Mouse (Mus musculus) testis, adult 2 months (tissue): Measurements from ENCODE around the gene Uts2.

Source experiments
- CTCF ChIP-seq: fragments of 200-500 bp; IDR thresholded peaks from 2 replicates; pipeline ENCODE4 v1.5.1; 2012; ENCODE audit warnings: low read depth, mild to moderate bottlenecking, inconsistent platforms, low read length, moderate library complexity; ENCODE audit not compliant: control insufficient read depth, insufficient read depth, insufficient replicate concordance
- POLR2A ChIP-seq: fragments of 200-500 bp; IDR thresholded peaks from 2 replicates; pipeline ENCODE4 v1.6.1; 2012; ENCODE audit warnings: low read depth, mild to moderate bottlenecking, inconsistent platforms, low read length, moderate library complexity; ENCODE audit not compliant: control insufficient read depth

- TF ChIP-seq CTCF (no peak), POLR2A (peak; percentile 71)
Measured at GRCm38 (mm10) chr4:151044037-151044943, 47.4 kb downstream of the Uts2 start, which contains the start of gene Per3.
